Mouse (Mus musculus) lung, embryonic 14.5 days (tissue): ENCODE measurements around the gene Cbx8. TPM values are rescaled to one million over a fixed set of nuclear protein-coding genes. Genes with fewer than 3 reads are reported as not detected.

Source experiments
- ATAC-seq: fragments of 200-750 bp; cut with Nextera tagmentation; 2 replicates; pipeline ENCODE4 v1.8.0; 2017; ENCODE audit warnings: mild to moderate bottlenecking, moderate TSS enrichment, moderate library complexity; ENCODE audit not compliant: insufficient read depth
- DNase-seq: peaks from one replicate; pipeline ENCODE4 v3.0.0-alpha.2; 2015
- H3K27ac ChIP-seq: fragments of 300-500 bp; sonication (generic); 2 replicates; pipeline ENCODE4 v1.5.1; 2014; ENCODE audit warnings: low read depth, mild to moderate bottlenecking, moderate library complexity
- H3K27me3 ChIP-seq: fragments of 300-500 bp; sonication (generic); 2 replicates; pipeline ENCODE4 v1.6.1; 2014; ENCODE audit warnings: low read length, control low read depth; ENCODE audit not compliant: insufficient read depth
- H3K36me3 ChIP-seq: fragments of 300-500 bp; sonication (generic); 2 replicates; pipeline ENCODE4 v1.6.1; 2014; ENCODE audit warnings: control low read depth; ENCODE audit not compliant: insufficient read depth
- H3K4me1 ChIP-seq: fragments of 300-500 bp; sonication (generic); 2 replicates; pipeline ENCODE4 v1.6.1; 2014; ENCODE audit warnings: antibody characterized with exemption, control low read depth; ENCODE audit not compliant: insufficient read depth
- H3K4me2 ChIP-seq: fragments of 300-500 bp; sonication (generic); 2 replicates; pipeline ENCODE4 v1.6.1; 2014; ENCODE audit warnings: mild to moderate bottlenecking
- H3K4me3 ChIP-seq: fragments of 300-500 bp; sonication (generic); 2 replicates; pipeline ENCODE4 v1.5.1; 2014; ENCODE audit warnings: low read depth, low read length
- H3K9ac ChIP-seq: fragments of 300-500 bp; sonication (generic); 2 replicates; pipeline ENCODE4 v1.6.1; 2014
- H3K9me3 ChIP-seq: fragments of 300-500 bp; sonication (generic); 2 replicates; pipeline ENCODE4 v1.6.1; 2016; ENCODE audit warnings: low read depth, low read length, control low read depth
- CTCF ChIP-seq: IDR thresholded peaks from 2 replicates; pipeline ENCODE4 v1.5.1; 2016; ENCODE audit warnings: antibody characterized with exemption, low read depth
- WGBS: fragments of 180-500 bp; shearing (Covaris S2); extraction: QIAGEN DNeasy Blood & Tissue Kit; methylation state at CpG from one replicate; pipeline ENCODE4 v1.1.7; 2014; 5-methylcytosine and 5-hydroxymethylcytosine counted together
- polyA plus RNA-seq: library from polyadenylated mRNA; unstranded; fragments of >200 nt; fragmentation: Nextera tagmentation; extraction: Ambion mirVana; gene quantifications from 2 replicates; pipeline ENCODE4 v1.2.1, GENCODE M21; 2014

Gene Cbx8
- polyA plus RNA-seq, 1 experiment from 2014 or later, result 8.8 TPM

DNA sequence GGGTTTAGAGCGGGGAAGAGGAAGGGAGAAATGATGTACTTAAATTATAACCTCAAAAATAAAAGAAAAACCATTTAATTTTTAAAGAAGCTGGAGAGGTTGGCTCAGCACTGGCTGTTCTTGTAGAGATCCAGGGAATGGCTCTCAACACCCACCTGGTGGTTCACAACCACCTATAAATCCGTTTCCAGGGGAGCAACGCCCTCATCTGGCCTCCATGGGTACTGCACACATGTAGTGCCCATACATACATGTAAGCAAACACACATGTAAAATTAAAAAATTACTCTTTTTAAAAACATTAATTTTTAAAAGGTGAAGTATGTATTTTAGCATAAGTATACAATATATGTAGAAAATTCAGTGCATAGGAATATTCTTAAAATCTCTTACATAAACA lies 34.3 kb downstream of the Cbx8 start:
- H3K4me2 ChIP-seq, result no peak overlapping the region
- DNase-seq (no peak), ATAC-seq (no peak)
- H3K36me3 ChIP-seq, result no peaks in the 10 kb centered on the region
- WGBS, result 65% methylated on average over 3 of the region's 3 CpGs
- no peaks in the 10 kb centered on the region for H3K27me3 ChIP-seq
- no peak; the same call in 1 of the 2 replicates for TF ChIP-seq CTCF
- H3K9ac ChIP-seq, result no peak overlapping the region
- no peaks in the 10 kb centered on the region for H3K4me1 ChIP-seq
- H3K4me3 ChIP-seq, result no peak overlapping the region
- H3K27ac ChIP-seq, result no peak overlapping the region
- H3K9me3 ChIP-seq, result no peaks in the 10 kb centered on the region

DNA sequence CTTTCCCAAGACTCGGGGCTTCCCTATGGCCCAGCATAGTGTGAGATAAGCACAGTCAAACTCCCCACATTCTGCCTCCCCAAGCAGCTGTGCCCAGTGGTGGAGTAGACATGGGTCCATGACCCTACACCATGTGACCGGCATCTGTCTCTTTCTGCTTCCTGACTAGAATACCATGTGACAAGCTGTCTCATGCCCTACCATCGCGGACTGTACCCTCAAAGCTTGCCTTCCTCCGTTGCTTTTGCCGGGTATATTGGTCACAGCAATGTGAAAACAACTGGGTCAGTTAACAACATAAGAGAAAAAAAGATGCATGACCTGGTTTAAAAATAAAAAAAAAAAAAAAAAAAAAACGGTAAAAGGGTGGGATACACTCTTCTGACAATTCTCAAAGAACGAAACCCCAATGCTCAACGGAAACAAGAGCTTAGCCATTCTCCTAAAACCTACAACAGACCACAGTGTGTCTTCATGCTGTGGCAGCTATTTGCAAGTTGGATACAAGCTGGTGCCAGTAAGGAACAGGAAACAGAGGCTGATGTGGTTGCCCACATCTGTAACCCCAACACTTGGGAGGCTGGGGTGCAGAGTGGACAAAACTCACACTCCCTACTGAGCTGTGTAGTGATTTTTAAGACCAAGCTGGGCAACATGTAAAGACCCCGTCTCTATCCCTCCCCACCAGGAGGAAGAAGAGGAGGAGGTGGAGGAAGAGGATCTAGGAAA lies 35.1 kb downstream of the Cbx8 start:
- Histone ChIP-seq H3K36me3 (no peaks in the 10 kb centered on the region), H3K27ac (no peak overlapping the region), H3K9ac (no peak overlapping the region), H3K4me2 (no peak overlapping the region), H3K4me3 (no peak overlapping the region), H3K9me3 (no peaks in the 10 kb centered on the region), H3K27me3 (no peaks in the 10 kb centered on the region), H3K4me1 (no peaks in the 10 kb centered on the region)
- ATAC-seq (no peak), DNase-seq (no peak)
- 78% methylated on average over 10 of the region's 10 CpGs for WGBS
- TF ChIP-seq CTCF, result no peak

DNA sequence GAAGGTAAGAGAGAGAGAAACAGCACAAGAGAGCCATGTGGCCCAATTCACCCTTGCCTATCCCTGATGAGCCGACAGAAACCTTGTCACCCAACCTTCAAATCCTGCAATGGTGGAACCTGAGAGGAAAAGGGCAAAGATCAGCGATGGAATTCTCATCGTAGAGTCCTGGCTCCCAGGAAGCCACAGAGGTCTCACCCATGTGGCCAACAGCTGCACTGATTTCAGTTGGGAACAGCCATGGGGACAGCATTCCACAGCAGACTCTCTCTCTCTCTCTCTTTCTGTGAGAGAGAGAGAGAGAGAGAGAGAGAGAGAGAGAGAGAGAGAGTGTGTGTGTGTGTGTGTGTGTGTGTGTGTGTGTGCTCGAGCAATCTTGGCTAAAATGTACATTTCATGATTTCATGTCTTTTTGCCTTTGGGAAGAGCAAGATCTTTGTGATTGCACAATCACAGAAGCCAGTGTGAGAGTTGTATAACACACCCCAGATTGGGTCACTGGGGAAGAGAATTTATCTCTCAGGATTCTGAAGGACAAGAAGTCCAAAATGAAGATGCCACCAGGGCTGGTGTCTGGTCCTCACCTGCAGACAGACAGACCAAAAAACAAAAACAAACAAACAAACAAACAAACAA lies 39.2 kb downstream of the Cbx8 start:
- Histone ChIP-seq H3K36me3 (no peaks in the 10 kb centered on the region), H3K9me3 (no peaks in the 10 kb centered on the region), H3K9ac (no peak overlapping the region), H3K4me3 (no peak overlapping the region), H3K4me2 (no peak overlapping the region), H3K27me3 (peaks cover 16% of the 10 kb centered on the region; the same call in 1 of the 2 replicates), H3K4me1 (no peaks in the 10 kb centered on the region), H3K27ac (no peak overlapping the region)
- TF ChIP-seq CTCF, result no peak
- no peak for DNase-seq
- no peak for ATAC-seq
- 51% methylated on average over 4 of the region's 4 CpGs for WGBS

DNA sequence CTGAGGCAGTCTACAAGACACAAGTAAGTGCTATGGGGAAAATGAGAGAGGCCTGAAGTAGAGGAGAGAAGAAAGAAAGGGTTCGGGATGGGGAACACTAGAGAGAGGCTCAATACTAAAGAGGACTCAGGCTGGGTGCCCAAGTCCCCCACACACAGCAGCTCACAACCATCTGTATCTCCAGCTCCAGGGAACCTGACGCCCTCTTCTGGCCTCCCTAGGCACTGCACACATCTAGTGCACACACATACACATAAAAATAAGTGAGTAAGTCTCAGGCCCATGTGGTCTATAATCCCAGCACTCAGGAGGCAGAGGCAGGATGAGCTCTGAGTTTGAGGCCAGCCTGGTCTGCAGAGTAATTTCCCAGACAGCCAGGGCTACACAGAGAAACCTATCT lies 39.9 kb downstream of the Cbx8 start:
- Histone ChIP-seq H3K4me3 (no peak overlapping the region), H3K9me3 (no peaks in the 10 kb centered on the region), H3K9ac (no peak overlapping the region), H3K27me3 (peaks cover 16% of the 10 kb centered on the region; the same call in 1 of the 2 replicates), H3K36me3 (no peaks in the 10 kb centered on the region), H3K27ac (no peak overlapping the region), H3K4me1 (no peaks in the 10 kb centered on the region), H3K4me2 (no peak overlapping the region)
- no peak for DNase-seq
- 54% methylated on average over 2 of the region's 2 CpGs for WGBS
- no peak for ATAC-seq
- TF ChIP-seq CTCF, result peak; percentile 26; the same call in 1 of the 2 replicates

DNA sequence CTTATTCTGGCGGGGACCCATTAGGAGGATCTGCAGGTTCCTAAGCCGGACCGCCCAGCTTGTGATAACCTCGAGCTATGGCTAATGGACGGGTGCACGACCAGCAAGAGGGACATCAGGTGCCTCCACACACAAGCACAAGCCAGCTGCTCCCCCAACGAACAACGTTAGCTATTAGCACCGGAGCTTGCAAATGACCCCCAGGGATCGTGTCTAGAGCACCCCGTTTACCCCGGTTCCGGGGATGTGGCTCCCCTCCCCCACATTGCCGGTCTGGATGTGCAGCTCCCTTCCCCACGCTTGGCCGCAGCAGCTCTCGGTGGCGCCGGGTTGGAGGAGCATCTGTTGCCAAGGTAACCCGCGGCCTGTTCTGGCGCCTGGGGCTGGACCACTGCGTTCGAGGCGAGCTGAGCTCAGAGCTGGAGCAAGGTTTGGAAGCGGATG lies 41.4 kb downstream of the Cbx8 start:
- no peak overlapping the region for H3K9ac ChIP-seq
- no peaks in the 10 kb centered on the region for H3K4me1 ChIP-seq
- DNase-seq (peak; percentile 48), ATAC-seq (no peak)
- no peak for TF ChIP-seq CTCF
- H3K9me3 ChIP-seq, result no peaks in the 10 kb centered on the region
- H3K36me3 ChIP-seq, result no peaks in the 10 kb centered on the region
- peaks cover 16% of the 10 kb centered on the region; the same call in 1 of the 2 replicates for H3K27me3 ChIP-seq
- WGBS, result 5% methylated on average over 26 of the region's 26 CpGs
- no peak overlapping the region for H3K27ac ChIP-seq
- H3K4me2 ChIP-seq, result peak overlapping the region; percentile 38; the same call in 1 of the 2 replicates
- H3K4me3 ChIP-seq, result no peak overlapping the region

DNA sequence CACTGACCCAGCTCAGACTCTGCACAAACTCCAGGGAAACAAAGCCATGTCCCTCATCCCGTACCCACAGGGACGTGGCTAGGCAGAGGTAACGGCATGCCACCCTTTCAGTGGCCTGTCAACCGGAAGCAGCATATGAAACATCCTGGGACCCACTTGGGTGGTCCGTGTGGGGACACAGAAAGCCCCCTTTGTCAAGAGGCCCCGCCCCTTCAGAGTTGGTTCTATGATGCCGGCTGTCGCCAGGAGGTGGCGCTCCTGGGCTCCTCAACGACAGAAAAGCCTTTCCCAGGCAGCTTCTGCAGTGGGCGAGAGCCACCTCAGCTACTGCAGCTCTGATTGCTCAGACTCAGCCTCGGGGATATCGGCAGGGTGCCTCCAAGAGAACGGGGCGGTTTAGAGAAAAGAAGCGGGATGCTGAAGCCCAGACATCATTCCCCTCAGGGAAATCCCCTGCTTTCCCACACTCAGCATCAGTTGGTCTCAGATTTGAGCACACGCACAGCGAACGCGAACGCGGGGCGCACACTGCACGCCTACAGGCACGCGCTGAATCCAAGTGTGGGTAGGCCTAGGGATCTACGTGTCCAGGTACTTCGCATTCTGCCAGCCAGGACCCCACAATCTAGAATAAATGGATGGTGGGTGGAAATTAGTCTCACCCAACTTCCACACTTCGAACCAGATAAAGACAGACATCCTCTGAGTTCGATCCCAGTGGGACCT lies 42.1 kb downstream of the Cbx8 start:
- no peak overlapping the region for H3K27ac ChIP-seq
- 9% methylated on average over 30 of the region's 30 CpGs for WGBS
- no peak overlapping the region for H3K9ac ChIP-seq
- H3K36me3 ChIP-seq, result no peaks in the 10 kb centered on the region
- H3K4me1 ChIP-seq, result no peaks in the 10 kb centered on the region
- H3K27me3 ChIP-seq, result peaks cover 16% of the 10 kb centered on the region; the same call in 1 of the 2 replicates
- peak overlapping the region; percentile 38 for H3K4me2 ChIP-seq
- DNase-seq, result peak; percentile 94
- H3K9me3 ChIP-seq, result no peaks in the 10 kb centered on the region
- peak; percentile 90 for TF ChIP-seq CTCF
- H3K4me3 ChIP-seq, result peak overlapping the region; percentile 6; the same call in 1 of the 2 replicates
- peak; percentile 67 for ATAC-seq

DNA sequence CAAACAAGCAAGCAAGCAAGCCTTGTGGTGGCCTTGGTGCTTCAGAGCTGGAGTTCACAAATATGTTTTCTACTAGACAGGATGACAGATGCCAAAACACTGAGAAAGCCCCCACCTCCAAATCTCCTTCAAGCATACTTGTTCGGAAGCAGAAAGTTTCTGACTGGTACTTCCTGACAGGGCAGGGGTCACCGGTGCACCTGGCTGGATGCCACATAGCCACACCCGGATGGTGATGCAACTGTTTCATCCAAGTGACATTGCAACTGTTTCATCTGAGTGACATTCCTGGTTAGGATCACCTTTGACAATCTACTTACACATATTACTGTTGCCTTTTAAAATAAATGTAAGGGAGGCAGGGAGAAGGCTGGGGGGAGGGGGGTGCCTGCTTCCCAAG lies 43.6 kb downstream of the Cbx8 start:
- Histone ChIP-seq H3K4me3 (no peak overlapping the region), H3K9ac (no peak overlapping the region), H3K27ac (no peak overlapping the region), H3K4me2 (no peak overlapping the region), H3K4me1 (no peaks in the 10 kb centered on the region), H3K36me3 (no peaks in the 10 kb centered on the region), H3K9me3 (no peaks in the 10 kb centered on the region), H3K27me3 (peaks cover 16% of the 10 kb centered on the region; the same call in 1 of the 2 replicates)
- WGBS, result 67% methylated on average over 3 of the region's 3 CpGs
- DNase-seq (no peak), ATAC-seq (no peak)
- TF ChIP-seq CTCF, result no peak
